Mouse (Mus musculus) thymus, postnatal 36 days (tissue): ENCODE data around the gene Pdgfra.

Experiments used
- DNase-seq, 2 experiments: peaks; one replicate each; pipeline ENCODE4 v3.0.0; 2022; ENCODE audit warnings: mixed read lengths in 2 of 2

The Pdgfra gene

GRCm38 (mm10) chr5:75214520-75214919, 62.4 kb downstream of the Pdgfra start:
- no peak for DNase-seq

- no peak for DNase-seq
Measured at GRCm38 (mm10) chr5:75214929-75215328, 62.8 kb downstream of the Pdgfra start.

DNA sequence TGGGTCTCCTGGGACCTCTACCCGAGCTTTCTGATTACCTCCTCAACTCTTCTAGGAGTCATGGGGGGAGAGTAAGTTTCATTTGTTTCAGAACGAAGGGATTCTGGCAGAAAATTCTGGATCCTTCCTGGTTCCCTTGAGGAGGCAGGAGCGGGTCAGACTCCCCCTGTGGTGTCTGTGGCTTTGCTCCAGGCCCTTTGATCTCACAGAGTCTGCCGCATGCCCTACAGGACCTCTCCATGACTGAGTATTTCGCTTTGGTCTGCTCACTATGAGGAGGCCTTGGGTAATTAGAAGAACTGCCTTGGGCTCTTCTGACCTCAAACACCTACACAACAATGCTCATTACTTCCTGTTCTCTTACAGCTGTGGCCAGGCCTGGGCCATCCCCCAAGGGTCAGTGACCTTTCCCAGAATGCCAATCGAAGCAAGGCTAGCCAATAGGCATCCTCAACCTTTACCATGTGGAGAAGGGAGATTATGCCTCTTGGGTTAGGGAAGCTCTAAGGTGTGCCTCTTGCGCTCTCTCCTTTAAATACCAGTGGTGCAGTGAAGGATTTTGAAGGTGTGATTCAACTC, 63.7 kb downstream of the Pdgfra start:
- no peak for DNase-seq

- no peak for DNase-seq
Measured at GRCm38 (mm10) chr5:75221610-75222009, 69.5 kb downstream of the Pdgfra start.

DNA sequence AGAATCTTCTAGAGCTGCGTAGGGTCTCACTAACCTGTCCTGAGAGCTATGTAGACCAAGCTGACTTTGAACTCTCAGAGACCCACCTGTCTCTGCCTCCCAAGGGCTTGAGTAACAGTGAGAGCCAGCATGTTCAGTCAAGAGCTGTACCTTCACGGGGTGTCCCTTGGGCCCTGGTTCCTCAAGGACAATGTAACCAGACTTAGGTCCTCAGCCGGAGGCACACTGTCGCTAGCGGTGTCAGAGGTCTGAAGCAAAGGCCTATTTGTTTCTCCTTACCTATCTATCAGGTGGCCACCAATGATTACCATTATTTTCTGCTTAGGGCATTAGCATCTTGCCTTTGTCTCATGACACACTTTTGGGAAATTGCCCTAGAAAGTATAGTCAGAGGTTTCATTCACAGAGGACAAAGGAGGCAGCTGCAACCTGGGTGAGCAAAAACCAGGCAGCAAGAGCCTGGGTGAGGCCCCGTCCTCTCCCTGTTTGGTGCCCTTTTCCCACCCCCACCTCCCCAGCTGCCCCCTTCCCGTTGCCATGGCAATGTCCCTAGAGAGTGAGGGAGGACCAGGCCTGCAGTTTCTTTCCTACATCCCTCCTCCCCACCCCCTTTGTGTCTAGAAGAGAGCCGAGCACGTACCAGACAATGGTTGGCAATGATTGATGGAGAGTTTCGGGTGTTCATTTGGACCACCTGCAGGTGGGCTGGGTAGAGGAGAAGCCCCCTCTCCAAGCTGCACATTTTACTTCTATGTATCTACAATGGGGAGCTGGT, 70.6 kb downstream of the Pdgfra start:
- no peak for DNase-seq

DNA sequence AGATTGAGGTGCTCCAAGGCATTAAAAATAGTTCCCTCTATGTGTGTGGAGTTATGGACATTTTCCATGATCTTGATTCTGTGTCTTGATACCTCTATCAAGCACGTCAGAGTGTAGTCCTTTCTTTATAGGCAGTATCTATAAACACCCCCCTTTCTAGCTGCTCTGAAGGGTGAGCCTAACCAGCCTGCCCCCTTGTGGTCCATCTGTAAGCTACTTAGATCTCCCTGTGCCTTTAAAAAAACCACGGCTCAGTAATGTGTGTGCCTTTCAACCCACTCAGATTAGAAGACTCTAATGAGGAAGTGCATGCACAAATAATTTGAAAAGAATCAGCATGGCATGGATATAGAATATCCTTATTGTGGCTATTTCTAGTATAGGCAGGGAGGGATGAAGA, 86.3 kb downstream of the Pdgfra start:
- no peak for DNase-seq

- no peak for DNase-seq
Measured at GRCm38 (mm10) chr5:75238928-75239777, 87.1 kb downstream of the Pdgfra start.

GRCm38 (mm10) chr5:75247070-75247740, 95.1 kb downstream of the Pdgfra start:
- no peak for DNase-seq
